Mouse (Mus musculus) ES-CJ7 (cell line): Measurements from ENCODE around the gene Stk16.

Experiments
- DNase-seq: peaks from one replicate; pipeline ENCODE4 v3.0.0; 2011; ENCODE audit warnings: low read depth, low spot score

Stk16 gene

GRCm38 (mm10) chr1:75236117-75237050 is 25.7 kb downstream of the Stk16 start, which contains the start of gene Dnajb2:
Gene Dnajb2, plus strand, starts transcription at chr1:75236406.
- DNase-seq: peak; percentile 87

GRCm38 (mm10) chr1:75239591-75239990 is 29.0 kb downstream of the Stk16 start:
- no peak for DNase-seq

- DNase-seq: no peak
Observed at GRCm38 (mm10) chr1:75243411-75243810, 32.8 kb downstream of the Stk16 start.

- DNase-seq: no peak
Observed at GRCm38 (mm10) chr1:75244175-75244826, 33.7 kb downstream of the Stk16 start.

GRCm38 (mm10) chr1:75244836-75245235 is 34.2 kb downstream of the Stk16 start:
- DNase-seq: peak; percentile 95

- DNase-seq: no peak
Observed at GRCm38 (mm10) chr1:75247071-75247930, 36.7 kb downstream of the Stk16 start.

GRCm38 (mm10) chr1:75248041-75248772 is 37.6 kb downstream of the Stk16 start:
- no peak for DNase-seq

GRCm38 (mm10) chr1:75250498-75250897 is 39.9 kb downstream of the Stk16 start:
- DNase-seq: peak; percentile 42

GRCm38 (mm10) chr1:75251112-75251970 is 40.7 kb downstream of the Stk16 start:
- peak; percentile 92 for DNase-seq

- DNase-seq: no peak
Observed at GRCm38 (mm10) chr1:75252308-75252707, 41.7 kb downstream of the Stk16 start.

- DNase-seq: peak; percentile 61
Observed at GRCm38 (mm10) chr1:75253029-75253428, 42.4 kb downstream of the Stk16 start.

GRCm38 (mm10) chr1:75253849-75254624 is 43.4 kb downstream of the Stk16 start:
- DNase-seq: peak; percentile 82

GRCm38 (mm10) chr1:75254625-75255013 is 44.0 kb downstream of the Stk16 start:
- no peak for DNase-seq

- no peak for DNase-seq
Observed at GRCm38 (mm10) chr1:75255516-75256046, 44.9 kb downstream of the Stk16 start.

- DNase-seq: no peak
Observed at GRCm38 (mm10) chr1:75261278-75261677, 50.6 kb downstream of the Stk16 start.

GRCm38 (mm10) chr1:75262969-75263951 is 52.6 kb downstream of the Stk16 start:
- peak; percentile 90 for DNase-seq

- DNase-seq: peak; percentile 86
Observed at GRCm38 (mm10) chr1:75264091-75264880, 53.6 kb downstream of the Stk16 start, which contains the start of gene Ptprn. Gene Ptprn, minus strand, starts transcription at chr1:75264502.
